In the genomic region with DNA sequence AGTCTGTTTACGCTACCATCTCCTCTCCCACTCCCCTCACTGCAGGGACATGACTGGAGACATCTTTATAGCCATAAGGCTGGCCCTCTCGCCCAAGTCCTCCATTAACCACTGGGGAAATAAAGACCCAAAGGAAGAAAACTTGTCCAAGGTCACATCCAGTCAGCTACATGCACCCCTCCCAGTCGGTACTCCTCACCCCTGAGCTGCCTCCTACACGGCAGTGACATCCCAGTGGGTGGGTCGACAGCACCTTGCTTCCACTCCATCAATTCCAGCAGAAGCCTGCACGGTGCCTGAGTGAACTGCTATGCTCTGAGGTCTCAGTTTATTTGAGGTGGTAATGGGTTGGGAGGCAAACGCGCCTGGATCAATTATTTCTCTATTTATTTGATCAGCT, we compare ENCODE assay signal across 8 mouse cellular contexts. TPM values are rescaled to one million over a fixed set of nuclear protein-coding genes. Genes with fewer than 3 reads are reported as not detected.
DNase-seq lines count a peak whose midpoint lies in the region; ATAC-seq and TF ChIP-seq lines count a peak whose summit lies in the region.
"Had no signal": no experiment of that assay in that cellular context is flagged by ENCODE, and none has a peak within 500 bp of the region (broad histone marks: within the 10 kb centered on the region; RNA-seq: fewer than 3 reads in every experiment).

No protein-coding gene starts in this region.

- no peak for ATAC-seq in lung, postnatal 0 days
- no peak for ATAC-seq in embryonic facial prominence, embryonic 12.5 days (ENCODE audit: insufficient number of reproducible peaks, insufficient read depth, low FRiP score, low TSS enrichment)
- ATAC-seq in hindbrain, embryonic 15.5 days (ENCODE audit: low FRiP score, low read depth), result no peak
- 0 out of 2 replicates have a peak, but pooled peaks have one; percentile 5 for ATAC-seq in midbrain, embryonic 16.5 days

- intact Hi-C loops in left cerebral cortex, postnatal 4 days (cut with DNase I), result no loop called here

- no peaks in the 10 kb centered on the region for H3K27me3 ChIP-seq in lung, postnatal 0 days (replicated peaks; ENCODE audit: insufficient read depth, low read length)
- H3K27me3 ChIP-seq in embryonic facial prominence, embryonic 12.5 days, result no peaks in the 10 kb centered on the region
- H3K27me3 ChIP-seq in hindbrain, embryonic 15.5 days, result no peaks in the 10 kb centered on the region
- H3K27me3 ChIP-seq in midbrain, embryonic 16.5 days (ENCODE audit: control insufficient read depth, insufficient read depth, low read depth, low read length), result no peaks in the 10 kb centered on the region

- H3K9ac ChIP-seq in lung, postnatal 0 days (replicated peaks; ENCODE audit: low read depth), result peak overlapping the region; percentile 94
- peak overlapping the region; percentile 98 for H3K9ac ChIP-seq in embryonic facial prominence, embryonic 12.5 days
- peak overlapping the region; percentile 94 for H3K9ac ChIP-seq in hindbrain, embryonic 15.5 days
- H3K9ac ChIP-seq in midbrain, embryonic 16.5 days (ENCODE audit: low read depth, low read length), result peak overlapping the region; percentile 98

- WGBS in lung, postnatal 0 days, result 9% methylated on average over 8 of the region's 8 CpGs
- 21% methylated on average over 8 of the region's 8 CpGs for WGBS in embryonic facial prominence, embryonic 12.5 days
- 21% methylated on average over 8 of the region's 8 CpGs for WGBS in hindbrain, embryonic 15.5 days
- 20% methylated on average over 8 of the region's 8 CpGs for WGBS in midbrain, embryonic 16.5 days

- peak overlapping the region; percentile 98 for H3K4me3 ChIP-seq in lung, postnatal 0 days (ENCODE audit: low read depth, low read length)
- H3K4me3 ChIP-seq in embryonic facial prominence, embryonic 12.5 days, result peak overlapping the region; percentile 100
- peak overlapping the region; percentile 80 for H3K4me3 ChIP-seq in hindbrain, embryonic 15.5 days
- H3K4me3 ChIP-seq in midbrain, embryonic 16.5 days (ENCODE audit: low read depth, low read length), result peak overlapping the region; percentile 99

- no peak for TF ChIP-seq CTCF in lung, postnatal 0 days (IDR thresholded peaks at IDR 0.05)

- H3K9me3 ChIP-seq in lung, postnatal 0 days (ENCODE audit: low read length), result no peaks in the 10 kb centered on the region
- H3K9me3 ChIP-seq in embryonic facial prominence, embryonic 12.5 days, result no peaks in the 10 kb centered on the region
- no peaks in the 10 kb centered on the region for H3K9me3 ChIP-seq in hindbrain, embryonic 15.5 days
- no peaks in the 10 kb centered on the region for H3K9me3 ChIP-seq in midbrain, embryonic 16.5 days (replicated peaks; ENCODE audit: control insufficient read depth, low read length, poor library complexity, severe bottlenecking)

- H3K4me1 ChIP-seq in lung, postnatal 0 days (ENCODE audit: insufficient read depth, low read depth, low read length), result peaks cover 17% of the 10 kb centered on the region; the same call in 1 of the 2 replicates
- H3K4me1 ChIP-seq in embryonic facial prominence, embryonic 12.5 days, result peaks cover 17% of the 10 kb centered on the region
- H3K4me1 ChIP-seq in hindbrain, embryonic 15.5 days (replicated peaks), result peaks cover 27% of the 10 kb centered on the region
- H3K4me1 ChIP-seq in midbrain, embryonic 16.5 days (ENCODE audit: control insufficient read depth, insufficient read depth, low read length), result peaks cover 29% of the 10 kb centered on the region

- no peak for TF ChIP-seq EP300 in lung, postnatal 0 days (IDR thresholded peaks at IDR 0.05)

- DNase-seq in lung, postnatal 0 days (ENCODE audit: low spot score), result no peak
- DNase-seq in lung, postnatal 10 days, result no peak
- DNase-seq in left cerebral cortex, postnatal 4 days, result no peak
- no peak for DNase-seq in adrenal gland, postnatal 10 days

- H3K27ac ChIP-seq in lung, postnatal 0 days (ENCODE audit: low read length), result no peak overlapping the region
- no peak overlapping the region for H3K27ac ChIP-seq in embryonic facial prominence, embryonic 12.5 days
- H3K27ac ChIP-seq in hindbrain, embryonic 15.5 days (replicated peaks), result no peak overlapping the region
- H3K27ac ChIP-seq in midbrain, embryonic 16.5 days (ENCODE audit: low read length), result no peak overlapping the region; the same call in 1 of the 2 replicates

- H3K36me3 ChIP-seq in lung, postnatal 0 days (ENCODE audit: insufficient read depth, low read length), result no peaks in the 10 kb centered on the region
- H3K36me3 ChIP-seq in embryonic facial prominence, embryonic 12.5 days, result peaks cover 18% of the 10 kb centered on the region
- no peaks in the 10 kb centered on the region for H3K36me3 ChIP-seq in hindbrain, embryonic 15.5 days
- H3K36me3 ChIP-seq in midbrain, embryonic 16.5 days (ENCODE audit: control insufficient read depth, insufficient read depth, low read length), result no peaks in the 10 kb centered on the region

- H3K4me2 ChIP-seq in lung, postnatal 0 days (replicated peaks; ENCODE audit: low read depth, low read length), result peak overlapping the region; percentile 90
- H3K4me2 ChIP-seq in embryonic facial prominence, embryonic 12.5 days (replicated peaks), result peak overlapping the region; percentile 88
- H3K4me2 ChIP-seq in hindbrain, embryonic 15.5 days, result peak overlapping the region; percentile 85
- H3K4me2 ChIP-seq in midbrain, embryonic 16.5 days (ENCODE audit: low read length), result peak overlapping the region; percentile 92

RNA-seq across cellular contexts. Expression of a gene that starts 0.9 kb away (rescaled TPM):
- polyA plus RNA-seq in lung, postnatal 0 days (2015; fragmentation: Nextera tagmentation; extraction: Ambion mirVana), result 76.9 and 78.8 TPM in 2 replicates
- polyA plus RNA-seq in embryonic facial prominence, embryonic 12.5 days (2016; fragmentation: Nextera tagmentation; extraction: Ambion mirVana), result 93.9 and 95.0 TPM in 2 replicates
- polyA plus RNA-seq in hindbrain, embryonic 15.5 days (2015; fragmentation: Nextera tagmentation; extraction: Ambion mirVana), result 134 and 143 TPM in 2 replicates
- 120 and 122 TPM in 2 replicates for polyA plus RNA-seq in midbrain, embryonic 16.5 days (2015; fragmentation: Nextera tagmentation; extraction: Ambion mirVana)
- 100 to 1,000 TPM; 105 to 115 TPM for total RNA-seq in left cerebral cortex, postnatal 4 days (2021)
- 100 to 1,000 TPM; 108 to 117 TPM for total RNA-seq in adrenal gland, postnatal 10 days (2021)

RNA-seq across cellular contexts. Expression of a gene that starts 13.8 kb away (rescaled TPM):
- 4.2 and 4.9 TPM in 2 replicates for polyA plus RNA-seq in lung, postnatal 0 days (2015; fragmentation: Nextera tagmentation; extraction: Ambion mirVana)
- polyA plus RNA-seq in embryonic facial prominence, embryonic 12.5 days (2016; fragmentation: Nextera tagmentation; extraction: Ambion mirVana), result 0.74 and 0.83 TPM in 2 replicates
- 0.58 and 1.1 TPM in 2 replicates for polyA plus RNA-seq in hindbrain, embryonic 15.5 days (2015; fragmentation: Nextera tagmentation; extraction: Ambion mirVana)
- not detected in 2 replicates for polyA plus RNA-seq in midbrain, embryonic 16.5 days (2015; fragmentation: Nextera tagmentation; extraction: Ambion mirVana)
- not detected for total RNA-seq in left cerebral cortex, postnatal 4 days (2021)
- 100 to 1,000 TPM in 1 of 2 experiments, 10 to 100 TPM in 1; 52.0 to 144 TPM for total RNA-seq in adrenal gland, postnatal 10 days (2021)
- polyA plus RNA-seq: frontal cortex, adult 2 months had no signal

RNA-seq across cellular contexts. Expression of a gene that starts 17.3 kb away (rescaled TPM):
- polyA plus RNA-seq in lung, postnatal 0 days (2015; fragmentation: Nextera tagmentation; extraction: Ambion mirVana), result not detected in 2 replicates
- not detected in 2 replicates for polyA plus RNA-seq in embryonic facial prominence, embryonic 12.5 days (2016; fragmentation: Nextera tagmentation; extraction: Ambion mirVana)
- not detected in 2 replicates for polyA plus RNA-seq in hindbrain, embryonic 15.5 days (2015; fragmentation: Nextera tagmentation; extraction: Ambion mirVana)
- polyA plus RNA-seq in midbrain, embryonic 16.5 days (2015; fragmentation: Nextera tagmentation; extraction: Ambion mirVana), result not detected in 2 replicates
- total RNA-seq in left cerebral cortex, postnatal 4 days (2021), result not detected
- 1 to 10 TPM; 1.3 to 1.5 TPM for total RNA-seq in adrenal gland, postnatal 10 days (2021)
- polyA plus RNA-seq: frontal cortex, adult 2 months had no signal

RNA-seq across cellular contexts. Expression of a gene that starts 17.3 kb away (rescaled TPM):
- polyA plus RNA-seq in lung, postnatal 0 days (2015; fragmentation: Nextera tagmentation; extraction: Ambion mirVana), result 0.38 and 0.88 TPM in 2 replicates
- not detected in 2 replicates for polyA plus RNA-seq in embryonic facial prominence, embryonic 12.5 days (2016; fragmentation: Nextera tagmentation; extraction: Ambion mirVana)
- not detected in 2 replicates for polyA plus RNA-seq in hindbrain, embryonic 15.5 days (2015; fragmentation: Nextera tagmentation; extraction: Ambion mirVana)
- not detected in 2 replicates for polyA plus RNA-seq in midbrain, embryonic 16.5 days (2015; fragmentation: Nextera tagmentation; extraction: Ambion mirVana)
- total RNA-seq in left cerebral cortex, postnatal 4 days (2021), result not detected
- total RNA-seq in adrenal gland, postnatal 10 days (2021), result 100 to 1,000 TPM; 211 to 416 TPM
- polyA plus RNA-seq: frontal cortex, adult 2 months had no signal

RNA-seq across cellular contexts. Expression of a gene that starts 28.5 kb away (rescaled TPM):
- polyA plus RNA-seq in lung, postnatal 0 days (2015; fragmentation: Nextera tagmentation; extraction: Ambion mirVana), result 61.1 and 63.8 TPM in 2 replicates
- polyA plus RNA-seq in embryonic facial prominence, embryonic 12.5 days (2016; fragmentation: Nextera tagmentation; extraction: Ambion mirVana), result 6.1 and 6.4 TPM in 2 replicates
- polyA plus RNA-seq in hindbrain, embryonic 15.5 days (2015; fragmentation: Nextera tagmentation; extraction: Ambion mirVana), result 1.9 and 2.3 TPM in 2 replicates
- 0.96 and 1.0 TPM in 2 replicates for polyA plus RNA-seq in midbrain, embryonic 16.5 days (2015; fragmentation: Nextera tagmentation; extraction: Ambion mirVana)
- 1 to 10 TPM; 2.1 to 3.6 TPM for total RNA-seq in left cerebral cortex, postnatal 4 days (2021)
- 1,000 to 10,000 TPM in 1 of 2 experiments, 100 to 1,000 TPM in 1; 910 to 1,570 TPM for total RNA-seq in adrenal gland, postnatal 10 days (2021)
